Mouse (Mus musculus): Measurements from ENCODE around the gene Gpc1. TPM values are rescaled to one million over a fixed set of nuclear protein-coding genes. Genes with fewer than 3 reads are reported as not detected.

Gene Gpc1
- polyA plus RNA-seq, 1 experiment from 2014 or later: 38.7 TPM

GRCm38 (mm10) chr1:92791070-92791831, 40.2 kb upstream of the Gpc1 start:
- Histone ChIP-seq H3K9ac (ENCODE audit: low read depth, low read length) (0 out of 2 replicates have a peak overlapping the region, but pooled peaks have one; percentile 31), H3K9me3 (replicated peaks; ENCODE audit: low read length) (no peaks in the 10 kb centered on the region), H3K27ac (no peak overlapping the region), H3K4me3 (replicated peaks; ENCODE audit: low read depth, low read length) (no peak overlapping the region), H3K27me3 (ENCODE audit: insufficient read depth, low read length) (no peaks in the 10 kb centered on the region), H3K4me2 (ENCODE audit: low read length) (peak overlapping the region; percentile 37), H3K36me3 (ENCODE audit: insufficient read depth, low read length) (no peaks in the 10 kb centered on the region), H3K4me1 (replicated peaks; ENCODE audit: insufficient read depth, low read length) (peaks cover 9% of the 10 kb centered on the region)
- 1% methylated on average over 10 of the region's 10 CpGs for WGBS
- DNase-seq (ENCODE audit: low spot score) (peak; percentile 82), ATAC-seq (replicated peaks; ENCODE audit: low FRiP score, low read depth) (peak; percentile 63)
- TF ChIP-seq CTCF (IDR thresholded peaks at IDR 0.05; ENCODE audit: low read depth): no peak

DNA sequence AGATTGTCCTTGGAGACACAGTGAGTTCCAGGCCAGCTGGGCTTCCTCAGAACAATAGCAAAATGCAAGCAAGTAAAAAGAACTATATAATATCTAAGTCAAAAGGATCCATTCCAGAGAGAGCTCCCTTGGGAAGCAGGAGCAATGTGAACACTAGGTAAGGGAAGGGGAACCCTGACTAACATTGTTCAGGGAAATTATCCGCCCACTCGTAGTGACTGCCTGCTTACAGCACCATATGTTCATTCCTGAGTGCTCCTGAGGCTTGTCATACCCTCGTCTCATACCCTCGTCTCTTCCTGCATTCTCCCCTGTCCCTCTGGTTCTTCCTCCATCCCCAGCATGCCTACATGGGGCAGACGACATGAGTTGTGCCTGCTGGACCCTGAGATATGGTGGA, 37.7 kb upstream of the Gpc1 start:
- H3K9ac ChIP-seq (ENCODE audit: low read depth, low read length): no peak overlapping the region
- no peak for TF ChIP-seq CTCF (IDR thresholded peaks at IDR 0.05; ENCODE audit: low read depth)
- WGBS: 62% methylated on average over 5 of the region's 5 CpGs

DNA sequence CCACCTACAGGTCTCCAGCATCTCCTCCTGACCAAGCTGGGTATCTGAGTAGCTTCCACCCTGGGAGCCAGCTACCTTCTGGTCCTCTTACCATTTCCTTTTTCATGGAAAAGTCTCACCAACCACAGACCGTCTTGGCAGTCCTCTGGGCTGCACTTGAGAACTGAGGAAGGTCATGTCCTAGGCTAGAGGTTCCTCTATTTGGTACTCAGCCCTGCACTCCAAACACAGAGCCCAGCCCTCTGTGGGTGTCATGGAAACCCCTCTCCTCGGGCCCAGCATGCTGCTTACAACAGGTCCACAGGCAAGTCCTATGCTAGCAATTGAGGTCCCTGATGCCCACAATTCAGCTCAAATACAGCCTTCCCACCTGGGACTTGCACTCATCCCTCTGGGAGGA, 33.0 kb upstream of the Gpc1 start:
- DNase-seq (ENCODE audit: low spot score): no peak
- H3K4me2 ChIP-seq (ENCODE audit: low read length): no peak overlapping the region
- TF ChIP-seq CTCF (IDR thresholded peaks at IDR 0.05; ENCODE audit: low read depth): no peak
- H3K9ac ChIP-seq (ENCODE audit: low read depth, low read length): no peak overlapping the region
- no peak overlapping the region for H3K4me3 ChIP-seq (replicated peaks; ENCODE audit: low read depth, low read length)
- H3K27ac ChIP-seq: no peak overlapping the region
- H3K27me3 ChIP-seq (ENCODE audit: insufficient read depth, low read length): no peaks in the 10 kb centered on the region
- 59% methylated on average over 2 of the region's 2 CpGs for WGBS
- H3K9me3 ChIP-seq (replicated peaks; ENCODE audit: low read length): no peaks in the 10 kb centered on the region
- no peak for ATAC-seq (replicated peaks; ENCODE audit: low FRiP score, low read depth)
- H3K36me3 ChIP-seq (ENCODE audit: insufficient read depth, low read length): no peaks in the 10 kb centered on the region
- no peaks in the 10 kb centered on the region for H3K4me1 ChIP-seq (replicated peaks; ENCODE audit: insufficient read depth, low read length)

More for the DNA sequence above, 37.7 kb upstream of the Gpc1 start:
- no peak overlapping the region for H3K27ac ChIP-seq
- peaks cover 9% of the 10 kb centered on the region for H3K4me1 ChIP-seq (replicated peaks; ENCODE audit: insufficient read depth, low read length)
- no peaks in the 10 kb centered on the region for H3K9me3 ChIP-seq (replicated peaks; ENCODE audit: low read length)
- no peak for DNase-seq (ENCODE audit: low spot score)
- H3K4me2 ChIP-seq (ENCODE audit: low read length): no peak overlapping the region
- H3K27me3 ChIP-seq (ENCODE audit: insufficient read depth, low read length): no peaks in the 10 kb centered on the region
- ATAC-seq (replicated peaks; ENCODE audit: low FRiP score, low read depth): no peak
- H3K36me3 ChIP-seq (ENCODE audit: insufficient read depth, low read length): no peaks in the 10 kb centered on the region
- no peak overlapping the region for H3K4me3 ChIP-seq (replicated peaks; ENCODE audit: low read depth, low read length)

GRCm38 (mm10) chr1:92799653-92800052, 31.8 kb upstream of the Gpc1 start:
- no peak for TF ChIP-seq CTCF (IDR thresholded peaks at IDR 0.05; ENCODE audit: low read depth)
- H3K9ac ChIP-seq (ENCODE audit: low read depth, low read length): no peak overlapping the region
- 80% methylated on average over 5 of the region's 5 CpGs for WGBS
- H3K4me2 ChIP-seq (ENCODE audit: low read length): no peak overlapping the region
- H3K4me1 ChIP-seq (replicated peaks; ENCODE audit: insufficient read depth, low read length): no peaks in the 10 kb centered on the region
- DNase-seq (ENCODE audit: low spot score): no peak
- no peaks in the 10 kb centered on the region for H3K9me3 ChIP-seq (replicated peaks; ENCODE audit: low read length)
- H3K27ac ChIP-seq: no peak overlapping the region
- H3K36me3 ChIP-seq (ENCODE audit: insufficient read depth, low read length): no peaks in the 10 kb centered on the region
- no peaks in the 10 kb centered on the region for H3K27me3 ChIP-seq (ENCODE audit: insufficient read depth, low read length)
- no peak overlapping the region for H3K4me3 ChIP-seq (replicated peaks; ENCODE audit: low read depth, low read length)
- no peak for ATAC-seq (replicated peaks; ENCODE audit: low FRiP score, low read depth)

- H3K27me3 ChIP-seq (ENCODE audit: insufficient read depth, low read length): no peaks in the 10 kb centered on the region
- H3K9ac ChIP-seq (ENCODE audit: low read depth, low read length): no peak overlapping the region
- no peak for TF ChIP-seq CTCF (IDR thresholded peaks at IDR 0.05; ENCODE audit: low read depth)
- DNase-seq (ENCODE audit: low spot score) (no peak), ATAC-seq (replicated peaks; ENCODE audit: low FRiP score, low read depth) (no peak)
- no peaks in the 10 kb centered on the region for H3K9me3 ChIP-seq (replicated peaks; ENCODE audit: low read length)
- H3K4me3 ChIP-seq (replicated peaks; ENCODE audit: low read depth, low read length): no peak overlapping the region
- 93% methylated on average over 1 of the region's 1 CpGs for WGBS
- H3K4me2 ChIP-seq (ENCODE audit: low read length): no peak overlapping the region
- H3K36me3 ChIP-seq (ENCODE audit: insufficient read depth, low read length): no peaks in the 10 kb centered on the region
- H3K27ac ChIP-seq: no peak overlapping the region
- H3K4me1 ChIP-seq (replicated peaks; ENCODE audit: insufficient read depth, low read length): no peaks in the 10 kb centered on the region
Measured at GRCm38 (mm10) chr1:92802362-92802761, 29.1 kb upstream of the Gpc1 start.

DNA sequence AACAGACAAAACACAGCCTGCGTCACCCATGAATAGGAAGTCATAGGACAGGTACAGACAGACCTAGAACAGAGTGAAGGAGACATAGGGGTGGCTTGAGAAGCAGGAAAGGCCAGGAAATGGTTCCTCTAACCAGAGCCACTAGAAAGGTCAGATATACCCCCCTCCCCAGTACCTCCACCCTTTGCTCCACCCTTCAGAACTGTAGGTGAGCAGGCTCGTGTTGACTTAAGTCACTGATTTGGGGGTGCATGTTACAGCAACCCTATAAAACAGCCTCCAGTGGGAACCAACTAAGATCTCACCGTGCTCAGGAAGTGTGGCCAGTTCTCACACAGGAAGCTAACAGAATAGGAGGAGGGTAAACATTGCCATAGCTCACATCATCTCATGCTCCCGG, 28.1 kb upstream of the Gpc1 start:
- Histone ChIP-seq H3K27ac (no peak overlapping the region), H3K9me3 (replicated peaks; ENCODE audit: low read length) (no peaks in the 10 kb centered on the region), H3K4me1 (replicated peaks; ENCODE audit: insufficient read depth, low read length) (no peaks in the 10 kb centered on the region), H3K4me2 (ENCODE audit: low read length) (no peak overlapping the region), H3K36me3 (ENCODE audit: insufficient read depth, low read length) (no peaks in the 10 kb centered on the region), H3K4me3 (replicated peaks; ENCODE audit: low read depth, low read length) (no peak overlapping the region), H3K9ac (ENCODE audit: low read depth, low read length) (no peak overlapping the region), H3K27me3 (ENCODE audit: insufficient read depth, low read length) (no peaks in the 10 kb centered on the region)
- DNase-seq (ENCODE audit: low spot score) (no peak), ATAC-seq (replicated peaks; ENCODE audit: low FRiP score, low read depth) (no peak)
- WGBS: 71% methylated on average over 4 of the region's 4 CpGs
- no peak for TF ChIP-seq CTCF (IDR thresholded peaks at IDR 0.05; ENCODE audit: low read depth)

Measured in kidney, postnatal 0 days (tissue).